Mouse (Mus musculus): ENCODE measurements around the gene Dll3.

DNA sequence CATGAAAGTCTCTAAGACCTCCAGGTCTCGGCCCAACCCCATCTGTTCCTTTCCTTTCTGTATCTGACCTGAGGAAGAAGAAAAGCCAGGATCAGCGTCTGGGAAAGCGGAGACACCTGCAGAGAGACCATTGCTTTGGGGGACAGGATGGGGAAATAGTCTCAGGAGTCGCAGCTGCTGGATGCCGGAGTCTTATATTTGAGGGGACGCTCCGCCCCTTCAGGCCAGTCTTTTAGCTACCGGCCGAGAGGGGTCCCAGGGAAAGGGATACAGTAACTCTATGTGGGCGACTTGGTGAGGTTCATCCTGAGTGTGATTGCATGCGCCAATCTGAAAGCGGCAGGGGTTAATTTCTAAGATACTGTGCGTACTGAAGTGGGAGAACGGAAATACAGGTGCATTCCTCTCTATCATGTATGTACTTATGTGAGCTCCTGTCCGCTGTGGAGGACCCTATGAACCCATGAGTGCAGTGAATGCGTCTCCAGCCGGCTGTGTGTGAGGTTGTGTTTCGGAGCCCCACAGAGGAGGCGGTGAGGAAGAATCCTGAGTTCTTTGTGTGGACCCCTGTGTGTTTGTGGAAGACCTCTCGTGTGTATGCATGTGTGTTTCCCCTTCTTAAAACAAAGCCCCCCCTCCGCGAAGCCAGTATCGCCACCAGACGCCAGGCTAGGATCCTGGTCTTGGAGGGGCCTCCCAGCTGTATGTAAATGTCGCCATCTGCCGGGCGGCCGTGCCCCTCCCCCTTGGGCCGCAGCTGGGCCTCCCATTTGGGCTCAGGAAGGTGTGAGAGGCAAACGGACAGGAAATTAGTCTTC is at the start of gene Dll3:
- TF ChIP-seq CTCF (IDR thresholded peaks at IDR 0.05; ENCODE audit: extremely low read depth, insufficient read length, insufficient replicate concordance, low read depth, low read length) (peak; percentile 54), POLR2A (IDR thresholded peaks at IDR 0.05; ENCODE audit: low read depth, low read length) (no peak)
